Mouse (Mus musculus) telencephalon, adult 2 months (tissue): ENCODE data around the gene Prlhr.

Experiments used
- DNase-seq: peaks from one replicate; pipeline ENCODE4 v3.0.0-alpha.2; 2011; ENCODE audit warnings: low read depth, low spot score

Gene Prlhr

GRCm38 (mm10) chr19:60468254-60468762, at the start of gene Prlhr:
Gene Prlhr, minus strand, starts transcription at chr19:60468304.
- no peak for DNase-seq

GRCm38 (mm10) chr19:60515064-60515463, 47.0 kb upstream of the Prlhr start:
- no peak for DNase-seq

- no peak for DNase-seq
Observed at GRCm38 (mm10) chr19:60513431-60513830, 45.3 kb upstream of the Prlhr start.

GRCm38 (mm10) chr19:60500209-60500608, 32.1 kb upstream of the Prlhr start:
- no peak for DNase-seq

GRCm38 (mm10) chr19:60497171-60497570, 29.1 kb upstream of the Prlhr start:
- no peak for DNase-seq

- DNase-seq: no peak
Observed at GRCm38 (mm10) chr19:60495772-60496171, 27.7 kb upstream of the Prlhr start.

- DNase-seq: no peak
Observed at GRCm38 (mm10) chr19:60489566-60489965, 21.5 kb upstream of the Prlhr start.

- no peak for DNase-seq
Observed at GRCm38 (mm10) chr19:60485261-60485660, 17.2 kb upstream of the Prlhr start.

GRCm38 (mm10) chr19:60478859-60479258, 10.8 kb upstream of the Prlhr start:
- no peak for DNase-seq

- DNase-seq: no peak
Observed at GRCm38 (mm10) chr19:60477788-60478187, 9.7 kb upstream of the Prlhr start.

GRCm38 (mm10) chr19:60468846-60469245, 742 bp upstream of the Prlhr start:
- no peak for DNase-seq

GRCm38 (mm10) chr19:60467588-60468007, 506 bp downstream of the Prlhr start:
- no peak for DNase-seq

GRCm38 (mm10) chr19:60466953-60467570, 1.0 kb downstream of the Prlhr start:
- DNase-seq: no peak

GRCm38 (mm10) chr19:60465726-60466125, 2.4 kb downstream of the Prlhr start:
- DNase-seq: no peak

- DNase-seq: peak; percentile 96
Observed at GRCm38 (mm10) chr19:60463896-60464295, 4.2 kb downstream of the Prlhr start.

GRCm38 (mm10) chr19:60463440-60463839, 4.7 kb downstream of the Prlhr start:
- DNase-seq: no peak

GRCm38 (mm10) chr19:60461476-60461875, 6.6 kb downstream of the Prlhr start:
- DNase-seq: no peak

- no peak for DNase-seq
Observed at GRCm38 (mm10) chr19:60459680-60460079, 8.4 kb downstream of the Prlhr start.

GRCm38 (mm10) chr19:60459071-60459470, 9.0 kb downstream of the Prlhr start:
- DNase-seq: no peak

- DNase-seq: no peak
Observed at GRCm38 (mm10) chr19:60455791-60456190, 12.3 kb downstream of the Prlhr start.

GRCm38 (mm10) chr19:60440531-60440930, 27.6 kb downstream of the Prlhr start:
- DNase-seq: no peak

GRCm38 (mm10) chr19:60440083-60440482, 28.0 kb downstream of the Prlhr start:
- no peak for DNase-seq

GRCm38 (mm10) chr19:60437566-60438241, 30.4 kb downstream of the Prlhr start:
- no peak for DNase-seq
